Mouse (Mus musculus) neural tube, embryonic 15.5 days (tissue): Measurements from ENCODE around the gene Gdi1. TPM values are rescaled to one million over a fixed set of nuclear protein-coding genes. Genes with fewer than 3 reads are reported as not detected.

Source experiments
- ATAC-seq: fragments of 200-750 bp; cut with Nextera tagmentation; 2 replicates; pipeline ENCODE4 v1.8.0; 2017; ENCODE audit warnings: mild to moderate bottlenecking, moderate TSS enrichment, moderate library complexity; ENCODE audit not compliant: low FRiP score
- H3K27ac ChIP-seq: fragments of 300-500 bp; sonication (generic); replicated peaks from 2 replicates; pipeline ENCODE4 v1.5.1; 2015; ENCODE audit warnings: mild to moderate bottlenecking, inconsistent platforms
- H3K27me3 ChIP-seq: fragments of 300-500 bp; sonication (generic); replicated peaks from 2 replicates; pipeline ENCODE4 v1.6.1; 2015; ENCODE audit warnings: inconsistent platforms
- H3K36me3 ChIP-seq: fragments of 300-500 bp; sonication (generic); 2 replicates; pipeline ENCODE4 v1.6.1; 2015; ENCODE audit warnings: inconsistent platforms
- H3K4me1 ChIP-seq: fragments of 300-500 bp; sonication (generic); 2 replicates; pipeline ENCODE4 v1.6.1; 2015; ENCODE audit warnings: inconsistent platforms
- H3K4me2 ChIP-seq: fragments of 300-500 bp; sonication (generic); 2 replicates; pipeline ENCODE4 v1.6.1; 2015; ENCODE audit warnings: inconsistent platforms, mild to moderate bottlenecking, moderate library complexity
- H3K4me3 ChIP-seq: fragments of 300-500 bp; sonication (generic); replicated peaks from 2 replicates; pipeline ENCODE4 v1.5.1; 2015; ENCODE audit warnings: mild to moderate bottlenecking, inconsistent platforms
- H3K9ac ChIP-seq: fragments of 300-500 bp; sonication (generic); replicated peaks from 2 replicates; pipeline ENCODE4 v1.6.1; 2015; ENCODE audit warnings: mild to moderate bottlenecking, inconsistent platforms
- H3K9me3 ChIP-seq: fragments of 300-500 bp; sonication (generic); replicated peaks from 2 replicates; pipeline ENCODE4 v1.6.1; 2016; ENCODE audit warnings: inconsistent platforms
- WGBS: fragments of 180-500 bp; shearing (Covaris S2); methylation state at CpG from one replicate; pipeline ENCODE4 v1.1.7; 2015; ENCODE audit warnings: mixed read lengths; 5-methylcytosine and 5-hydroxymethylcytosine counted together
- polyA plus RNA-seq: library from polyadenylated mRNA; unstranded; fragments of >200 nt; fragmentation: Nextera tagmentation; extraction: Ambion mirVana; gene quantifications from 2 replicates; pipeline ENCODE4 v1.2.1, GENCODE M21; 2015

The Gdi1 gene
- 798 and 909 TPM in 2 replicates for polyA plus RNA-seq

DNA sequence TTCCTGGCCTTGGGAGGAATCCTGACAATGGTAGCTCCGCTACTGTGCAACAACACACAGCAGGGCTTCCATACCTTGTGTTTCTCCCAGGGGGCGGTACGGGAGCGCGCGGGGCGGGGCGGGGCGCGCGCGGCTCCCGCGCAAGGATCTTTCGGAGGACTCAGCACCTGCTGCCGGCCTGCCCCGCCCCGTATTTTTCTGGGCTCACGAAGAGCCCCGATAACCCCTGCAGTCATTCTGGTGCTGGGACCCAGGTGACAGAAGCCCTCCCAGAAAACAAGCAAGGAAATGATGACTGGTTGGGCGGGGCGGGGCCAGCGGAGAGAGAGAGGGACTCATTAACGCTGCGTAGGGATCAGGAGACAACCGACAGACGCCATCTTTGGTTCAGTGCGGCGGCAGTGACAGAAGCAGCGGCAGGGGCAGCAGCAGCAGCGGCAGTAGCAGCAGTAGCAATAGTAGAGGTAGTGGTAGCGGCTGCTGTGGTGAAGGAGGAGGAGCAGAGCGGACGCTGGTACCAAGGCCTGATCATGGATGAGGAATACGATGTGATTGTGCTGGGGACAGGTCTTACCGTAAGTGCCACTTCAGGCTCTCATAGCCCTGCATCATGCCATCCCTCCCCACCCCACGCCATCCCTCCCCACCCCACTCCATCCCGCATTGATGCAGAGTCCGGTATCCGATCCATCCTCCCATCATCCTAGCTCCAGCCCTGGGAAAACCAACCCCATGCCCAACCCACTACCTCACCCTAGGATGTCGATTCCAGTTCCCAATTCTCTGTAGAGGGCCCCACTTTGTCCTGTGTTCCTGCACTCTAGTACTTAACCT lies at the start of gene Gdi1:
Gdi1 (plus strand) TSS at position 132 of the 834 bp plus-strand sequence.
- H3K27me3 ChIP-seq: no peaks in the 10 kb centered on the region
- WGBS: 14% methylated on average over 41 of the region's 41 CpGs

DNA sequence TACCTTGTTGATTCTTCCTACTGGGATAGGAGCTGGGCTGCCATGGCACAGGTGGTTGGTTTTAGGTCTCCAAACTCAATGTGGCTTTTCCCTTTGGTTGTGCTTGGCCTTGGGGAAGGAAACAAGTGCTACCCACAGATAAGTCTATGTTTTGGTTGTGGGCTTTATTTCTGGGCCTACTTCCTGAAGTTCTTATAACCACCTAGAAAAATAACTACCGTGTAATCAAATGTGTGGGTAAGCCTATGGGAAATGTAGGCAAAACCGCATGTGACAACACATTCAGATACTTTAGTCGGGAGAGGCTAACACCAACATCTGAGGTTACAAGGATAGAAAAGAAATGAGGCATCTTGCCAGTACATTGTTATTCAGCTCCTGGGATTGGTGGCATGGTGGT lies 47.1 kb upstream of the Gdi1 start:
- WGBS: 96% methylated on average over 3 of the region's 3 CpGs
- no peak overlapping the region for H3K9ac ChIP-seq

More for the DNA sequence above, at the start of gene Gdi1:
- H3K4me1 ChIP-seq: peaks cover 31% of the 10 kb centered on the region
- ATAC-seq: peak; percentile 84
- peaks cover 61% of the 10 kb centered on the region for H3K36me3 ChIP-seq
- H3K9me3 ChIP-seq: no peaks in the 10 kb centered on the region
- peak within 1 kb of the TSS; percentile 54 for H3K4me3 ChIP-seq
- peak within 1 kb of the TSS; percentile 93 for H3K27ac ChIP-seq
- peak within 1 kb of the TSS; percentile 61 for H3K9ac ChIP-seq
- peak within 1 kb of the TSS; percentile 63 for H3K4me2 ChIP-seq

DNA sequence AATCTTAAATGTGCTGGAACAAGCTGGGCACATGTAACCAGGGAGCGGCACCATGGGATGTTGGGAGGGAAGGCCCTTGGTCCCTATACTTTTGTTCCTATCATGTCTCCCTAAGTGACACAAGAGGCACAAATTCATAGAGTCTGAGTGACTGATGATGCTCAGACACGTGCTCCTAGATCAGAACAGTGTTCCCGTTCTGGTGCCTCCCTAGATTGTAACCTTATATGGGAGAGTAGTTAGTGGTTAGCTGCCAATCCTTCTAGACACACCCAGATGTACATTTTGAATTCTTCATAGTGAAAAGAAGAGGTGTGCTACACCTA lies 35.1 kb upstream of the Gdi1 start:
- Histone ChIP-seq H3K36me3 (no peaks in the 10 kb centered on the region), H3K27me3 (no peaks in the 10 kb centered on the region), H3K9me3 (no peaks in the 10 kb centered on the region), H3K4me3 (peak overlapping the region; percentile 53), H3K27ac (peak overlapping the region; percentile 97), H3K9ac (peak overlapping the region; percentile 52), H3K4me2 (peak overlapping the region; percentile 56), H3K4me1 (peaks cover 10% of the 10 kb centered on the region)
- WGBS: 29% methylated on average over 3 of the region's 3 CpGs
- peak; percentile 33 for ATAC-seq

More for the DNA sequence above, 47.1 kb upstream of the Gdi1 start:
- Histone ChIP-seq H3K4me2 (no peak overlapping the region), H3K27ac (no peak overlapping the region), H3K9me3 (no peaks in the 10 kb centered on the region), H3K27me3 (no peaks in the 10 kb centered on the region), H3K4me1 (peaks cover 6% of the 10 kb centered on the region), H3K36me3 (0 out of 2 replicates have a peak, but pooled peaks cover 4% of the 10 kb centered on the region), H3K4me3 (no peak overlapping the region)
- no peak for ATAC-seq

DNA sequence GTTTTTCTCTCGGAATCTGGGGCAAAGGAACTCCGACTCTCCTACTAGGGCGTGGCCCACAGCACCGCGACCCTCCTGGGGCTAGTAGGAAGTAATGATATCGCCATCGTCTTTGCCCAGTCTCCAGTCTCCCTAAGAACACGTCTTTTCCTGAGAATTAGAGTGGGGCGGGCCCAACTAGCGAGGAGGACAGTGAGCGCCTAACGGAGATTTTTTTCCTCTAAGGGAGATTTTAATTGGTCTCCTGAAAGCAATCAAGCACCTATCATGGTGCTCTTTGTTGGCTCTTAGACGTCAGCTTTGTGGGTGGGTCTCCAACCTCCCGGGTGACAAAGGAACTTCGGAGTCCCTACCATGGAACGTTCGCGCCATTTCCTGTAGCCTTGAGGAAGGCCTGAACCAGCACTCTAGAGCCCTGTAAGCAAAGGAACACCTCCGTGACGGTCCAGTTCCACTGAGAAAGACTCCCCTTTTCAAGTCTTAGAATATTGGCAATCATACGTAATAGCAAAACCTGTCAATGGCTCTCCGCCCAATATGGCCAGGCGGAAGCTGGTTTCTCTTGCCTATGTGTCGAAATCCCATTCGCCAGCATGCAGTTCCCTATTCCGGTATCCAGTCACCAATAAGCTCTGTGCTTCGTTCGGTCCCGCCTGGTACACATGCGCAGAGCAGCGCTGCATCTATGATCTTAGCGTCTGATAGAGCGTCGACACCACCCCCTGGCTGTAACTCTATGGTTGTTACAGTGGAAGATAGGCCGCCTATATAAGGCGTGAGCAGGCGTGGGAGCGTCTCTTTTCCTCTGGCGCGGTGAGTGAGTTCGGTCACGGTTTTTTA lies 34.5 kb upstream of the Gdi1 start, which contains the start of gene Rpl10:
Rpl10 (plus strand) TSS at position 751 of the 840 bp plus-strand sequence.
- Histone ChIP-seq H3K4me1 (peaks cover 10% of the 10 kb centered on the region), H3K9ac (peak within 1 kb of the TSS; percentile 65), H3K27me3 (no peaks in the 10 kb centered on the region), H3K4me3 (peak within 1 kb of the TSS; percentile 53), H3K9me3 (no peaks in the 10 kb centered on the region), H3K36me3 (no peaks in the 10 kb centered on the region), H3K27ac (peak within 1 kb of the TSS; percentile 97), H3K4me2 (peak within 1 kb of the TSS; percentile 57)
- peak; percentile 97 for ATAC-seq
- WGBS: 19% methylated on average over 42 of the region's 42 CpGs

DNA sequence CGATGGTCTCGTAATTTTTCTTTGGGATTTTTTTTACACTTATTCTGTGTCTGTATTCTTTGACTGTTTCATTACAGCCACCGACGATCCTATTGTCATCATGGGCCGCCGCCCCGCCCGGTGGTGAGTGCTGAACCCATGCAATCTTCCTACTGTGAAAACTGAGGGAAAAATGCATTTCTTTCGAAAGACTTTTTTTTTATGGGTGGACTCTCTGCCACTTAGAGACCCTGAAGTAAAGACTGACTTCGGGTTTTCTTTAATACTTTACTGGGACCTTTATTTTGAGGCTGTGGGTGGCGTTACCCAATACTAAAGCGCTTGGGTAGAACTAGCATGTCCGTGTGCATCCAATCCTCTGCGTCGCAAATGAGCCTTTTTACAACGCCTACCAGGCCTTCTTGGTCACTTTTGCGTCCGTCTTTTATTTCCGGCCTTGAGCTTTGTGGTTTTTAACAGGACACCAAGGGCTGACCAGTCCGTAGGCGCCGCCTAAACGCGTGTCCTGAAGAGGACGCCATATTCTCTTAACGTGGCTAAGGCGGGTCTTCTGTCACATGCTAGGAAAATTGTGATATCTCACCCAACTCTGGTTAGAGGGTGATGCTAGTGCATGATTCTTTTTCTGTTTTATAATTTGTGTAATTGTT lies 33.8 kb upstream of the Gdi1 start:
- H3K4me2 ChIP-seq: peak overlapping the region; percentile 57
- WGBS: 14% methylated on average over 27 of the region's 27 CpGs
- no peaks in the 10 kb centered on the region for H3K27me3 ChIP-seq
- H3K27ac ChIP-seq: peak overlapping the region; percentile 72
- no peak for ATAC-seq
- H3K9me3 ChIP-seq: no peaks in the 10 kb centered on the region
- peak overlapping the region; percentile 53 for H3K4me3 ChIP-seq
- peaks cover 10% of the 10 kb centered on the region for H3K4me1 ChIP-seq
- H3K9ac ChIP-seq: peak overlapping the region; percentile 65
- H3K36me3 ChIP-seq: no peaks in the 10 kb centered on the region

DNA sequence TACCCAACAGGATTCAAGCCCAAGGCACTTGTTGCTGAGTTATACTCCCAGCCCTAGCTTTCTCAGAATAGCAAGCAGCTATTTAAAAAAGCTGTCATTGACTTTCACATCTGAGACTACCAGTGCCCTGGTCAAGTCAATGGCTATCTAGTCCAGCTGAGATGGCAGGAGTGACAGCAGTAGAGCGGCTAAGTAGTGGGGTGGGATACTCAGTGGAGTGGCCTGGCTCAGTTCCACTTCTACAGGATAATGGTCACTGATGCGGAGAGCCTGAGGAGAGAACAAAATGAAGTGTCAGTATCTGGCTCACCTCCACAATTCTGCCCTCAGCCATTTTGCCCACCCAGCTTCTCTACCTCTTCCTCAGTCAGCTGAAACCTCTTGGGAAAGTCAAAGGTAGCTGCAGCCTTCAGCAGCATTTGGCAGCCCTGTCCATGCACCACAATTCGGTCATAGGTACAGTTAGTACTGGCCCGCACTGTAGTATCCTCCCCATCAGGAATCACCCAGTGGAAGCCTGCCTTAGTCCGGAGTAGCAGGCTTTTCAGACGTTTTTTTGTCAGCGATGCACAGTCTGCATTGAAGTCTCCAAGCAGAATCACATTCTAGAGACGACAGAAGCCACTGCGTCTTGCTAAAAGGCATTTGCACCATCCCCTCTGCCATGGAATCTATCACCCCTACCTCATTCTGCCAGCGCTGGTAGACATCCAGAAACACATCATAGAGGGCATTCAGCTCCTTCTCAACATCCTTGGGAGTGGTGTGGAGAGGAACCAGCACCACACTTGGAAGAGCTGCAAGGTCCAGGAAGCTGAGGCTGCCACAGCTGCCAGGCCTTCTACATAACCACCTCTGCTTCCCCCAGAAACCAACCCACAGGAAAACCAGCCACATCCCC lies 31.1 kb upstream of the Gdi1 start:
- H3K4me3 ChIP-seq: no peak overlapping the region
- H3K36me3 ChIP-seq: no peaks in the 10 kb centered on the region
- 37% methylated on average over 10 of the region's 10 CpGs for WGBS
- no peak overlapping the region for H3K4me2 ChIP-seq
- H3K27me3 ChIP-seq: no peaks in the 10 kb centered on the region
- ATAC-seq: no peak
- no peak overlapping the region for H3K9ac ChIP-seq
- H3K9me3 ChIP-seq: no peaks in the 10 kb centered on the region
- no peak overlapping the region for H3K27ac ChIP-seq
- peaks cover 10% of the 10 kb centered on the region for H3K4me1 ChIP-seq

DNA sequence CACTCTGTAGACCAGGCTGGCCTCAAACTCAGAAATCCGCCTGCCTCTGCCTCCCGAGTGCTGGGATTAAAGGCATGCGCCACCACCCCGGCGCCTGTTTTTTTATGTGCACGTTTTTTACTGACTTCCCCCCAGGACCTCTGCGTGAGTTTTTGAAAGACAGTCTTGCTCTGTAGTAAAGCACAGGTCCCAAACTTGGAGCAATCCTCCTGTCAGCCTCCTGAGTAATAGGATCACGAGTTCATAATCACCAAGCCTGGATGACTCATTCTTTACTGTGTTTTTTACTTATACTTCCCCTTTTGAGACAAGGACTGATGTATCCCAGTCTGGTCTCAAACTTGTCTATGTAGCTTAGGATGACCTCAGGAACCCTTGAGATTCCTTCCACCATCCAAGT lies 26.9 kb upstream of the Gdi1 start:
- no peak overlapping the region for H3K9ac ChIP-seq
- peaks cover 8% of the 10 kb centered on the region; the same call in 1 of the 2 replicates for H3K4me1 ChIP-seq
- 76% methylated on average over 8 of the region's 8 CpGs for WGBS
- H3K4me3 ChIP-seq: no peak overlapping the region
- H3K9me3 ChIP-seq: no peaks in the 10 kb centered on the region
- no peak for ATAC-seq
- no peaks in the 10 kb centered on the region for H3K27me3 ChIP-seq
- H3K27ac ChIP-seq: no peak overlapping the region
- H3K36me3 ChIP-seq: no peaks in the 10 kb centered on the region
- H3K4me2 ChIP-seq: no peak overlapping the region

DNA sequence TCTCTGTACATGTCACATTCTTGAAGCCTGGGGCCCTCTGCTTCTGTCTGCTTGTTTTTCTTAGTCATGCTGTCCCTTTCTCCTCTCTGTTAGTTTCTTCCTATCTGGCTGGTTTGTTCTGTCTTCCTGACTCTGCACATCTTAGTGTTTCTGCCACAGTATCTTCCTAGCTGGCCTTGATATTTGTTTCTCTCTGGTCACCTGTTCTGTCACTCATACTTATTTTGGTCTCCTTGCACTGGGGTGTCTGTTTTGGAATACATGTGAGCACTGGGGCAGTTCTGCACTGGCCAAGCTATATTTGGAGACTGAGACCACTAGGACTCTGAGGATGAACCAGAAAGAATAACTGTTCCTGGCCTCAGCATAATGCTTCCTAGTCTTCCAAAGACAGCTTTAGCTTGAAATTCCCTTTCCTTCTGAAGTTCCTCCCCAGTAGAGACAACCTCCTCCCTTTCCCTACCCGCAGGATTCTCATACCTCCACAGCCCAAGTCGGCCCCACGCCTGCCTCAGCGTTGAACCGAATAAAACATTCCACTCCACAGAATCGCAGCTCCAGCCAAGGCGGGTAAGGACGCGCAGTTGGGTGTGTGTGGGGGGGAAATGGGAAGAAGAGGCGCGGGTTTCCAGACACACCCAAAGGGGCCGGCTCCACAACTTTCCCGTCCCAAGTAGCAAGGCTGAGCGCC lies 23.6 kb upstream of the Gdi1 start:
- WGBS: 17% methylated on average over 14 of the region's 14 CpGs
- H3K9ac ChIP-seq: peak overlapping the region; percentile 60
- H3K27me3 ChIP-seq: no peaks in the 10 kb centered on the region
- H3K4me1 ChIP-seq: peaks cover 19% of the 10 kb centered on the region
- peak overlapping the region; percentile 60 for H3K4me3 ChIP-seq
- no peaks in the 10 kb centered on the region for H3K9me3 ChIP-seq
- peak overlapping the region; percentile 85; the same call in 1 of the 2 replicates for H3K27ac ChIP-seq
- peak overlapping the region; percentile 67 for H3K4me2 ChIP-seq
- peak; percentile 5; the same call in 1 of the 2 replicates for ATAC-seq
- no peaks in the 10 kb centered on the region for H3K36me3 ChIP-seq

DNA sequence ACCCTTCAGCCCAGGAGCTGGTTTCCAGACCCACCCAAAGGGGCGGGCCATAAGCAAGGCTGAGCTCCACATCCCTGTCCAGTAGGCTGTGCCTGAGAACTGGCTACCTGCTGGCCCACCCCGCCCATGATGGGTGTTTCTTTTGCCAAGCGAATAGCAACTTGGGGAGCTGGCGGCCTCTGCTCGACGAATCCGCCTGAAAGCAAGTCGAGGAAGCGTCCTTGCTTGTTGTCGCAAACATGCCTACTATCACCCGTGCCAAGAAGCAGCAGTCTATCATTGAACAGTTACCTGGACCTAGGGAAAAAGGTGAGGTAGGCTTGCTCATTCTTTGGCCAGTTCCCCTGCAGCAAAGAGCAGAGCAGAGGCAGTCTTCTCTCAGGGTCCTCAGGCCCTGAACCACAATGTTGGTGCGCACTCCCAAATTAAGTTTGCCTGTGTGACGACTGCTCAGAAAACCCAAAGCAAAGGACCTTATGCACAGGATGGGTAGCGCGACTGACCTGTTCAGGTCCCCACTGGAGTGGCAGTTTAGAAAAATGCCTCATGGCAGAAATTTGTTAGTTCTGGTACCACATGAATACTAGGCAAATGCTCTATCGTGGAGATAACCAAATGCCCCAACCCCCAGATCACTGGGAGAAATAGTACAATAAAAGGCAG lies 22.9 kb upstream of the Gdi1 start, which contains the start of the genes Taz and Dnase1l1:
Taz (plus strand) TSS at position 181 of the 663 bp plus-strand sequence.
Dnase1l1 (minus strand) TSS at position 606 of the 663 bp plus-strand sequence.
- Histone ChIP-seq H3K27ac (peak within 1 kb of the TSS; percentile 85), H3K36me3 (no peaks in the 10 kb centered on the region), H3K4me2 (peak within 1 kb of the TSS; percentile 67), H3K4me1 (peaks cover 19% of the 10 kb centered on the region), H3K9me3 (no peaks in the 10 kb centered on the region), H3K27me3 (no peaks in the 10 kb centered on the region), H3K4me3 (peak within 1 kb of the TSS; percentile 60), H3K9ac (peak within 1 kb of the TSS; percentile 60)
- WGBS: 21% methylated on average over 16 of the region's 16 CpGs
- peak; percentile 65 for ATAC-seq
